Mouse (Mus musculus) retina, embryonic 14.5 days (tissue): ENCODE data around the gene Mrpl19.

ENCODE experiments used
- DNase-seq: peaks from one replicate; pipeline ENCODE4 v3.0.0-alpha.2; 2015; ENCODE audit warnings: low spot score

Mrpl19 gene

DNA sequence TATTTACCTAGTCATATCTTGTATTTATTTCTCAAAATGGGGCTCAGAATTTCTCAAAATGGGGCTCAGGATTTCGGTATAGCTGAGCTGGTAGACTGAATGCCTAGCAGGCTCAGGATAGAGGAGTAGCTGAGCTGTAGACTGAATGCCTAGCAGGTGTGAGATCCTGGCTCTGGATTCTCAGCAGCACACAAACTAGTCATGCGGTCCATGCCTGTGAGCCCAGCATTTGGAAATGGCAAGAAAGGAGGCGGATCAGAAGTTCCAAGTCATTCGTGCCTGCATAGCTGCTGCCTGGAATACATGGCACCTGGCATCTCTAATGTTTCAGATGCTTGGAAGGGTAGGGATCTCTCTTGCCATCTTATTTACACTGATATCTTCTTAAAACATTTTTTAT is 36.4 kb downstream of the Mrpl19 start:
- no peak for DNase-seq

DNA sequence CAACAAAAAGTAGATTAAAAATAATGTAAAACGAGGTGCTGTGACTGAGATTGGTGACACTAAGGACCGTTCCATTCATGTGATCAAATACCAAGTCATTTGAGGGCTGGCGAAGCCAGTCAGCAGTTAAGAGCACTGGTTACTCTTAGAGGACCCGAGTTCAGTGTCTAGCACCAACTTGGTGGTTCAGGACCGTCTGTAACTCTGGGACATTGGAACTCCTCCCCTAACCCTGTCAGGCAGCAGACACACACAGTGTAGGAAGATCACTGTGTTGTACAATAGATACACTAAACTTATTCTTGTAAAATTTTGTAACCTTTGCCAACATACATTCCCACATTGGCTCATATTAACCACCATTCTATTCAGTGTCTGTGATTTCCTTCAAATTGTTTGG is 41.5 kb downstream of the Mrpl19 start:
- DNase-seq = peak; percentile 17

DNA sequence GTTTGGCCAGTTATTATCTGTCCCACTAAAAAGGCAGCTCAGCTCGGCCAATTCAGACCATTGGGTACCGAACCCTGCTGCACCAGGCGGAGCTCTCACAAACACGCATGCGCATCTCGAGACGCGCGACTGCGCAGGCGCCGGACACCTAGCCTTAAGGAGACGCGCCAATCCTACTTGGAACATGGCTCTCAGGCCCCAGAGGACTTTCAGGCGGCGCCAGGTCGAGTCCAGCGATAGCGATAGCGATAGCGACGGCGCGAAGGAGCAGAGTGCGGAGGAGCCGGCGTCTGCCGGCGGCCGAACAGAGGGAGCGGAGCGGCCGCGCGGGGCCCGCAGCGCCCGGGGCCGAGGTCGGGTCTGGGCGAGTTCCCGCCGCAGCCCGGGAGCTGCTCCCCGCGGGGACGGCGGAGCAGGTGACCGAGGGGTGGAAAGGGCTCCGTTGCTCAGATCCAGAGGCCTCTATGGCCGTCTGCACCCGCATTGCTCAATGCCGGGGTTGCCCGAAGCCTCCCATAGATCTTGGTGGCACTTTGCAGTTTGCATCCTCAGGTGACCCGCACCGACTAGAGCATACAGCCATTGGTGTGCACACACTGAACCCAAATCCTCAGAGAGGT is 42.1 kb downstream of the Mrpl19 start, which contains the start of gene Gcfc2:
Gcfc2 (plus strand) TSS at position 147 of the 620 bp plus-strand sequence.
- peak; percentile 96 for DNase-seq

DNA sequence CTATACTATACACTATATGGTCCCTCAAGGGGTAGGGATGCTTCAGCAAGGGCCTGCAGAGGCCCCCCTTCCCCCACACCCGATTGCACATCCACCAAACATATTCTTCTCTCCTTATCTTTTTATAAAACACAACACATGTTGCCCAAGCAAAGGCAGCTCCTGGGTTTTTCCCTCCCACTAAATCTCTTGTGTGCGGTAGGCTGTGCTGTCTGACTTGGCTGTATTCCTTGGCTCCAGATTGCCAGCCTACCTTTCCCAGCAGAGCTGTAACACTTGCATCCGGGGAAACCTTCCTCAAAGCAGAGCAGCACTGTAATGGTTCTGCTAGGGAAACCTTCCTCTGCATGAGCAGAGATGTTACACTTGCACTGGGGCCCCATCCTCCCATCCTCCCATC is 53.6 kb downstream of the Mrpl19 start:
- no peak for DNase-seq

DNA sequence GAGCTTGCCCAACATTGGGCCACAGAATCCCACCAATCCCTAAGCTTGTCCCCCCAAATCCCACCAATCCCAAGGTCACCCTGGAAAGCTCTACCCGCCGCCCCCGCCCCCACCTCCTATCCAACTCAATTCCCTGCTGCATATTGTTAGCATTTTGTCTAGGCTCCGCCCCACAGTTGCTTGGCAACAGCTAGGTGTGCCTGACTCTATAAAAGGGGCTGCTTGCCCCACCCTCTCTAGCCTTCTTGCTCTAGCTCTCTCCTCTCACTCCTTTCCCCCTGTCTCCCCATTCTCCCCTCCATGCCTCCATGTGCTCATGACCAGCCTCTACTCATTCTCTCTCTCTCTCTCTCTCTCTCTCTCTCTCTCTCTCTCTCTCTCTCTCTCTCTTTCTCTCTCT is 54.0 kb downstream of the Mrpl19 start:
- no peak for DNase-seq

DNA sequence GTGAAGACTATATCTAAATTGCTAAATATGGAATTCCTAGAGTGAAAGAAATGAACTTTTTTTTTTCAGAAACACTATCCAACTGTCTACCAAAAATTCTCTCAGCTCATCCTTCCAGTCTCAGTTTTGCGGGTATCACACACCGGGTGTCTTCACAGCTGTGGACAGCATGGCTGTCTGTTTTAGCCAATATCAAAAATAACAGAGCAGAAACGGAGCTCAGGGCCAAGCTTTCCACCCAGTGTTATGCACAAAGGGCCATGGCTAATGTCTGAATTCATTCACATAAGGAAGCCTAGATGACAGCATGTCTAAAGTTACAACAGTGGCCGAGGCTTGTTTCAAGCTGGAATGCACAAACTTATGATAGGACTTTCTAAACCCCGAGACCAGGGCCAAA is 54.5 kb downstream of the Mrpl19 start:
- no peak for DNase-seq

DNA sequence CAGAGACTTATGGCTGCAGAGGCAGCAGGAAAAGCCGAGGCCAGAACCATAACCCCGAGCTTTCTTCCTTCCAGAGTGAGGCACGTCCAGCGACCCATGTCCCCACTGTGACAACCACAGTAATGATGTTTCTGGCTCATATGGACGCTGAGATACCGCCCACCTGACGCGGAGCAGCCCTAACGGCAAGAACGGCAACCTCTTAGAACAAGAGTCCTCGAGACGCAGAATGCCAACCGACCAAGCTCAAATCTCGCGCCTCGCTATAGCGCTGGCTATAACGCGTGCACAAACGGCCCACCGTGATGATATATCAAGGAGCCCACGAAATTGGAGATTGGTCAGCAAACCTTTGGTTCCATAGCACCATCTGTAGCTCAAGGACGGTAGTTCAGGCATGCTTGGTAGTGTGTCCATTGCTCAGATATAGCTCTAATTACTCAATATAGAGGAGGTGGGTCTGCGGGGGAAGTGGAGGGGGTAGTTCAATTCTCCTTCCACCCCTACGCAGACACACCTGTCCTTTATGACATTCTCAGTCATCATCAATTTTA is 55.4 kb downstream of the Mrpl19 start:
- DNase-seq = no peak
